Mouse (Mus musculus): ENCODE results near the gene Cyb561d1.

The Cyb561d1 gene

DNA sequence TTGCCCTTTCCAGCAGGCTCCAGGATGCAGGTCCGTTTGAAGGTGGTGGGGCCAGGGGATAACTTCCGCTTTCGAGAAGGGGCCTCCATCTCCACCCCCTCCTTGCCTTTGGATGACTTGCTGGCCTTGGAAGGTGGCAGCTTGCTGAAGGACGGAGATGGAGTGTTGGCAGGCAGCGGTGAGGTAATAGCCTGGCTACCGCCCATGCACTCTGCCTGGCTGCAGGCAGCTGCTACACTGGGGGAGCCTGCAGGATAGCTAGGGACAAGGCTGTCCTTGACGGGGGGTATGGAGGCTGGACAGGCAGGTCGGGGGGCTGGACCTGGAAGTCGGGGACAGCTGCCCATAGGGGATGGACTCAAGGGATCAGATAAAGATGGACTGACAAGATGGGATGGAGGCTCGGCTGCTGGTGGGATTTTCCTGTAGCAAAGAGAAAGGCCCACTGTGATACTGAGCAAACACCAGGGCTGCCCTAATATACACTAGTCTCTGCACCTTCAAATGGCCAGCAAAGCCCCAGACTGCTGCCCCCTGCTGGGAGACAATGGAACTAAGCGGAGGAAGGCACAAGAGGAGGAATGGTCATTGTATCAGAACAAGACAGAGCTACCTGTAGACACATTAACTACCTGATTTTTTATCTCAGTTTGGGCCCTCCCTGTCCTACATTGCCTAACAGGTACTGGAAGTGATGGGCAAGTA lies 2.8 kb upstream of the Cyb561d1 start:
- peak; percentile 86 for DNase-seq (ENCODE audit: low read depth, low spot score)

DNA sequence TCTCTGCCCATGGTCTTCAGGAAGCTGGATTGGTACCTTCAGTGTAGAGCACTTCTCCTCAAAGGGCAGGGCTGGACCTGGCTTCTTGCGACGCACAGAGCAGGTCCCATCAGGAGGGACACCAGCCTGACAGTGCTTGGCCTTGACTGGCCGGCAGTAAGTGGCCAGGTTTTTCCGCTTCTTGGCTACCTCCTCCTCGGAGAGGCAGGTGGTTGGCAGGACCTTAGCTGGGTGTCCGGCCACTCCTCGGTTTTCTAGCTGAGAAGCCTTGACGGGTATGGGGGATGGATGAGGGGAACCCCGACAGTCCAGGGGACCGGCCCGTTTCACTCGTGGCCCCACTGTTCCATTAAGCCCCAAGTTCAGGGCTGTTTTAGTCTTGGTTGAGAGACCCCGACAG lies 2.2 kb upstream of the Cyb561d1 start:
- no peak for DNase-seq (ENCODE audit: low read depth, low spot score)

DNA sequence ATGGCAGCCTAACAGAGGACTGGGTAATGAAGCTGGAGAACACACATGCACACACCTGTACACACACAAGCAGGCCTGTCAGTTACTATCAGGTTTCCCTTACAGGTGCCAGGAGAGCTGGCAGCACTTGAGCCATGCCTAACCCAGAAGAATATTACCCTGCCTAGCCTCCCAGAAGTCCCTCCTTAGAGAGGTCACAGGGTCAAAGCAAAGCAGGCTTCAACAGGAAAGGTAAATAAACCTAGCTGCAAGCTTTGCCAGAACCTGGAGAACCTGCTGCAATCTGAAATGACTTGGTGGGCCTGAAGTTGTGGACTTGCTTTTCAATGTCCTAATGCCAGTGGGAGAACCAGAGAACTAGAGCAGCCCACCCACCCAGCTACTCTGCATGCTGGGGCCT lies 1.5 kb upstream of the Cyb561d1 start:
- no peak for DNase-seq (ENCODE audit: low read depth, low spot score)

DNA sequence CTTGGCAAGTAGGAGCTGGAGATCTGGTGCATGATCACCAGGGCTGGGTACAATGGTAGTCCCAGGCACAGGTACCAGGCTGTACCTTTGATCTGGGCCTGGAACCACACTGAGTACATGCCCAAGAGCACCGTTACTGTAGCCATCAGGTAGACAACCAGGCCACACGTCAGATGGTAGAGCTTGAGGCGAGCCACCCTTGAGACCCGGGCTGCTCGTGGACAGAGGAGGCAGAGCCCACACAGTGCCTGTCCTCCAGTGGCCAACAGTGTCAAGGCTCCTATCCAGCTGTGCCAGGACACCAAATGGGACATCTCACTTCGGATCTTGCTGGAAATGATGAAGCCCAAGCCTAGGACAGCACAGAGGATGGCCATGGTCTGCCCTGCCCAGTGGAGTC lies 1.8 kb downstream of the Cyb561d1 start:
- no peak for DNase-seq (ENCODE audit: low read depth, low spot score)

DNA sequence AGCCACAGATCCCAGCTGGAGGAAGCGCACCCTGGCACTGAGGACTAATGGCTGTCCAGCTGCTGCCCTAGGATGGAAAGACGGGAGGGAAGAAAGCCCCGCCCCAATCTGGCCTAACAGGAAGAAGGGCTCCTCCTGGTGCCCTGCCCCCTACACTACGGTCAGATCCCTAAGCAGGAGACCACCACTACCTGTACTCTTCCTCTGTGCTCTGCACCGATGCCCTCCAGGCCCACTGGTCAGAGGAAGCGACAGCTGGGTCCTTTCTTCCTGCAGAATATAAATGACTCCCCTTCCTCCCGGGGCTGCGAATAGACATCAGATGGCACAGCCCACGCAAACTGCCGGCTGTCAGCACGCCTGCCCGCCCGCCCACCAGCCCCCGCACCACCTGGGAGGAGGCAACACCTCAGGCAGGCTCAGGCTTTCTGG lies 3.9 kb downstream of the Cyb561d1 start:
- peak; percentile 92 for DNase-seq (ENCODE audit: low read depth, low spot score)

DNA sequence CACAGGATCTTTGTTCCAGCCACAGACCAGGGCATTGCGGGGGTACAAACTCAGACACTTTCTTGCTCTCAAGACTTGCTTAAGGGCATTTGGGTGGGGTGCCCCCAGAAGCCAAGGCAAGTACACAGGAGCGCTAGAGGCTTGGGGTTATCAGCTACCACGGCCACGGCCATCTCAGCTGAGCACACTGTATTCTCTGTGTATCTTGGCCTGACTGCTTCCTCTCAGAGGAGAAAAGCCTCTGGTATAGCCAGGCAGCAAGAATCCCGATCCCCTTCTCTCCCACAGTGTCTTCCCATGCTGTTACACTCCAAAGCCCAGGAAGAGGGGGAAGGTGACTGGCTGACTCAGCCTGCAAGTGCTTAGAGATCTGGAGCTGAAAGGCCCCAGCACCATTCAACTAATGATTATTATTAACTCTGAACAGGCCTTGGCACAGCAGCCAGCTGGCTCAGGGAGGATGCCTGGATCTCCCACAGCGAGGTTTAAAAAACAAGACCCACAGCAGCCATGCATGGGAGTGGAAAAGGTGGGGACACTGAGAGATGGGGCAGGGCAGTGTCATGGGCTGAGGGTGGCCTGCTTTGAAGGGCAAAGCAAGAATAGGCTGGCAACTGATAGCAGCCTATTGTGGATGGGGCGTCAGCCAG lies 4.9 kb downstream of the Cyb561d1 start:
- peak; percentile 93 for DNase-seq (ENCODE audit: low read depth, low spot score)

DNA sequence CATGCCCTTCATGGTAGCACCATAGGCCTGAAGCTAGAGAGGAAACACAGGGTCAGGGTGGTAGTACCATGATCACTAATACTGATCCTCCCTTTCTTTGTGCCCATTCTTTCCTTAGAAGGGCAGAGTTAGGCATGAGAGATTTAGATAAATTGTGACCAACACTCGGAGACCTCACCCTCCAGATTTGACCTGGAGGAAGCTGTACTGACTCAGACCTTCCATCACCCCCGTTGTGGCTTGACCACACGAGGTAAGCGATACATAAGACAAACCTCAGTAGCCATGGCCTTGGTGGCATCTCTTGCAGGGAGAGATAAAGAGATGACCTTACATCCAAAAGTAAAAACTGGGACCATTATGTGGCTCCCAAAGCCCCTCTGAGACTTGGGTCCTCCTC lies 5.7 kb downstream of the Cyb561d1 start:
- DNase-seq (ENCODE audit: low read depth, low spot score), result no peak

DNA sequence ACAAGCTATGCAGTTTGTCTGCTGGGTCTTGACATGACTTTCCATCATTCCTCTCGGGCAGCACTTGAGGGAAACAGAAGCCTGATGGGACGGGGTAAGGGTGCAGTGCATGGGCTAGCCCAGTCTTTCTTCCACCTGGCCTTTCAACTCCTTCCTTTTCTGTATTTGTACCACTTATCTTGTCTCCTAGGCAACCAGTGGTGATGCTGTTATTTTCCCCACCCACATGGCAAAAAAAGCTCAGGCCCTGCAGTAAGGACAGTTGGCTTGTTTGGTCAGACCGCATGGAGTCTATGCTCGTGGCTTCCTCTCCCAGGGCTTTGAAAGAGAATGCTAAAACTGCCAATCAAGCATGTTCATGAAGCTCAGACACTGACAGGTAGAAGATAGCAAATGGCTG lies 7.3 kb downstream of the Cyb561d1 start:
- DNase-seq (ENCODE audit: low read depth, low spot score), result no peak

DNA sequence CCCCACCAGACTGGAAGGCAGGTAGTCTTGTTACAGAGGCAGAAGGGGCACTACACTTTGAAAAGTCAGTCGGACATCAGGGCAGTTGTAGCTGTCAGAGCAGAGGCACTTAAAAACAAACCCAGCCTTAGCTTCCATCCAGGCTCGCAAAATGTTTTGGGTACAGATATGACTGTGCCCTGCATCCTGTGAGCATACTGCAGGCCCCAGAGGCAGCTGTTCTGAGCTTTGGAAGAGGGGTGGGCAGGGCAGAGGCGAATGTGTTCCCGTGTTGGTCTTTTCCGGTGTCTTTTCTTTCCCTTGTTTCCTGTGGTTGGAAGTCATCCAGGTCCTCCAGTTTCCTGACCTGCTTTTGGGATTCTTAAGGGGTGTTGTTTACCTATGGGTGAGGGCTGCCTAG lies 11.1 kb downstream of the Cyb561d1 start:
- DNase-seq (ENCODE audit: low read depth, low spot score), result no peak

DNA sequence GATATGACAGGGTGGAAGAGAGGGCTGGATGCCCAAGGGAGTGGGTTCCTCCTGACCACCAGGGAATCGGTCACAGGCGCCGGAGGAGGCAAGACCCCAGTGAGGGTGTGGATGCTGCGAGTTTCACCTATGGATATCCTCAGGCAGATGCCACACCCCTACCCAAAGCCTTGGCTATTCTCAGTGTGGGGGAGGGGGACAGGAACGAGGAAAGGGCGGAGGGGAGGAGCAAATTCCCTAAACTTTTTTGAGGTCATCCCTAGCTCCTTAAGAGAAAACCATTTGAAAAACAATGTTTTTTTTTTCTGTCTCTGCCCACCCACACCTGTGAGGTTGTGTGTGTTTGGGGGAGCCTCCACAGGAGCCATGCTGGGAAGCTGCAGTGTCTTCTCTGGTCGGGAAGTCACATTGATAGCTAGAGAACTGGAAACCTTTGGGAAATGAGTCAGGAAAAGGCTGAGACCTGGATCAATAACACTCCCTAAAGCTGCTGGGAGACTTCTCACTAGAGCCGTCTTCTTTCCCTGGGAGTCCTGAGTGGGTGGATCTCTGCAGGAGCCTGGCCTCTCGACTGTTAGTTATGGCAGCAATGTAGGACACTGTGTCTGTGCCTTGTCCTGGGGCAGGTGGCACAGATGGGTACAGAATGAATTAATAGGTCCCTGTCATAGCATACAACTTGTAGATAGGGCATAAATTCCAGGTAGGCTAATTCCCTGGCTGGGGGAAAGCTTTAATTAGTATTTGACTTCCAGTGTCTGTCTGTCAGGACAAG lies 12.1 kb downstream of the Cyb561d1 start:
- DNase-seq (ENCODE audit: low read depth, low spot score), result no peak

DNA sequence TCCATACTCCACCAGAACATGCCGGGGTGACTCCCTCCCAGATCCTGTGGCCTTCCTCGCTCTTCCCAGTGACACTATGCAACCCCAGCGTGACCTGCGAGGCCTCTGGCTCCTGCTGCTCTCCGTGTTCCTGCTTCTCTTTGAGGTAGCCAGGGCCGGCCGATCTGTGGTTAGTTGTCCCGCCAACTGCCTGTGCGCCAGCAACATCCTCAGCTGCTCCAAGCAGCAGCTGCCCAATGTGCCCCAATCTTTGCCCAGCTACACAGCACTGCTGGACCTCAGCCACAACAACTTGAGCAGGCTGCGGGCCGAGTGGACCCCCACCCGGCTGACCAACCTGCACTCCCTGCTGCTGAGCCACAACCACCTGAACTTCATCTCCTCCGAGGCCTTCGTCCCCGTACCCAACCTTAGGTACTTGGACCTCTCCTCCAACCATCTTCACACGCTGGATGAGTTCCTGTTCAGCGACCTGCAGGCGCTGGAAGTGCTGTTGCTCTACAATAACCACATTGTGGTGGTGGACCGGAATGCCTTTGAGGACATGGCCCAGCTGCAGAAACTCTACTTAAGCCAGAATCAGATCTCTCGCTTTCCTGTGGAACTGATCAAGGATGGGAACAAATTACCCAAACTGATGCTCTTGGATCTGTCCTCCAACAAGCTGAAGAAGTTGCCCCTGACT lies 13.8 kb downstream of the Cyb561d1 start:
- no peak for DNase-seq (ENCODE audit: low read depth, low spot score)

DNA sequence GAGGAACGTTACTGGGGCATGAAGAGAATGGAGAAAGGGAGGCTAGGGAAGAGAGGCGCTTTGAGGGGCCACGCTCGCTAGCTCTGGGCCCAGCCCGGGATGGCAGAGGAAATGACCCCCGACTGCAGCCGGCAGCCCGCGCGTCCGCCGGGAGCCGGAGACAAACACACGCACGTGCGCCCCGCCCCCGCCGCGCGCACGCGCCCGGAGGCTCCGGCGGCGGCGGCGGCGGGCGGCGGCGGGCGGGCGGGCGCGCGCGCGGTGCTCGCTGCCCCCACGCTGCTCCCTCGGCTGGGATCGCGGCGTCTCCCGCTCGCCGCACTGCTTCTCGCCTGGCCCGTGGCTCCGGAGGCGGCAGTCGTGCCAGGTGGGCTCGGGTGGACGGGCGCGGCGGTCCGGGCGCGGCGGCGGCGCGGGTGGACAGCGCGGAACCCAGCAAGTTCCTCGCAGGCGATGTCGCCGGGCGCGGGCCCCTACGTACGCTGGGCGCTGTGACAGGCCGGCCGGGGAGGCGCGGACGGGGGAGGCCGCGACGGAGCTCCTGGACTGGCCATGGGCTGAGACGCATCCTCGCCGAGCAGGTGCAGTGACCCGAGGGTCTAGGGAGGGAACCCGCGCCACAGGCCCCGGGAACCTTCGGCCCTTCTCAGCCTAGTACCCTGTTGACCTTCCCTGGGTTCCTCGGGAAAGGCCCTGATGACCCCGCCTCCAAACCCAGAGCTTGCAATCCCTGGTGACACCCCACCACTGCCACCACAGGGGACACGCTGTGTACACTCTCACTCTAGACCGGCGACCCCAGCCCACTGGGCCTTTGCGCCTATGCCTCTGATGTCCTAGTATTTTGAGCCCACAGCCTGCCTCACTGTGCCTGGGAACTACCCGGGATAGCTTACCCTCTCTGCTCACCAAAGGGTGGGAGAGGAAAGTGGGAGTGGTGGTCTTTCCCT lies 14.6 kb downstream of the Cyb561d1 start, which contains the start of gene Amigo1:
Gene Amigo1, plus strand, starts transcription at position 238 of the 950 bp plus-strand sequence.
- DNase-seq (ENCODE audit: low read depth, low spot score), result peak; percentile 66

DNA sequence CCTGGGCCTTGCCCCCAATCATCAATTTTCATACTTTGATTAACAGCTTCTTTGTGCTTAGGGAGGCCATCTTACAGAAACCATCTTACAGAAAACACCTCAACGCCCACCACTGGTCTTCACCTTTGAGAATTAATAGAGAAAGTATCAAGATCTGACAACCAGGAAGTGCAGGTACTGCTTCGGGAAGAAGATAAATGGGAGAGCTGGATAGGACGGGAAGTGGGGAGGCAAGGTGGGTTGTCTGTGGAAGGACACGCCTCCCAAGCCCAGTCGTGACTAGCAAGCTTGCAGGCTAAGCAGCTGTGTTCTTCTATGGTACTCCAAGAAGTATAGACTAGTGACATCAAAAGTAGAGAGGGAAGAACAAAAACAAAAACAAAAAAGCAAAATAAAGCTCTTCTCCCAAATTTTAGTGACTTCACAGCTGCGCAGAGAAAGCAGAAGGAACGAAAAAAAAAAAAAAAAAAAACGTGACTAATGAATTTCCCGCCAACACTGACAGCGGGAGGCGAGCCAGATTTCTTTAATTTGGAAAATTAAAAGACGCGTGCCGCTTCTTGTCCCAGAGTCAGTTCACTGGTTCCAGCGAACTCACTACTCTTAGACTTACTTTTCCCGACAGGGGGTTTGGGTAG lies 15.4 kb downstream of the Cyb561d1 start:
- peak; percentile 59 for DNase-seq (ENCODE audit: low read depth, low spot score)

DNA sequence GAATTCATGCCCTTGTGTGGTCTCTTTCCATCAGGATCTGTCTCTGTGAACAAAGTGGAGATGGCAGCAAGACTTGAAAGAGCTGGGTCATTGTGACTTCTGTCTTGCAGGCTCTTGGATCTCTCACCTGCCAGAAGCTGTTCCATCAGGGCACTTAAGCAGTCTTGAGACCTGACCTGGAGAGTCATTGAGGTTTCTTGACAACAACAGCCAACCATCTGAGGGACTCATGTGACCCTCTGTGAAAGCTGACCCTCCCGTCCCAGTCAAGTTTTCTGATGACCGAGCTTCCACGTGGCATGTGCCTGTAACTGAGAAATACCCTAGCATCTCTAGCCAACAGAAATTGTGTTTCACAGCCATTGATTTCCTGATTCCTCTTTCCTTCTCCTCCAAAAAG lies 16.3 kb downstream of the Cyb561d1 start:
- DNase-seq (ENCODE audit: low read depth, low spot score), result no peak

DNA sequence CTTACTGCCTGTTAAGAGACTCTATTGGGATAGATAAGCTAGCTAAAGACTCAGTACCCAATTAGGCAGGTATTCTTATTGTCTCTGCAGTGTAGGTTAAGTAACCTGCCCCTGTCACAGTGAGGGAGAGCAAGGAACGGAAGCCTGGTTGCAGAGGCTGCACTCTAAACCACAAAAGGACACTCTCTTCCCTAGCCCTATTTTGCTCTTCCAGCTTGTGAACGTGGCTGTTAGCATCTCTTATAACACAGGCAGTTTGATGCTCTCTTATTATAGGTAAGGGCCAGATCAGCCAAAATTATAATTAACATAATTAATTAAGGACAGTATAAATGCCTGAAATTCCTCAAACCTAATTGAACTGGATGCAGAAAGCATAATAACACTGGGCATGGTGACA lies 20.5 kb downstream of the Cyb561d1 start:
- DNase-seq (ENCODE audit: low read depth, low spot score), result no peak

DNA sequence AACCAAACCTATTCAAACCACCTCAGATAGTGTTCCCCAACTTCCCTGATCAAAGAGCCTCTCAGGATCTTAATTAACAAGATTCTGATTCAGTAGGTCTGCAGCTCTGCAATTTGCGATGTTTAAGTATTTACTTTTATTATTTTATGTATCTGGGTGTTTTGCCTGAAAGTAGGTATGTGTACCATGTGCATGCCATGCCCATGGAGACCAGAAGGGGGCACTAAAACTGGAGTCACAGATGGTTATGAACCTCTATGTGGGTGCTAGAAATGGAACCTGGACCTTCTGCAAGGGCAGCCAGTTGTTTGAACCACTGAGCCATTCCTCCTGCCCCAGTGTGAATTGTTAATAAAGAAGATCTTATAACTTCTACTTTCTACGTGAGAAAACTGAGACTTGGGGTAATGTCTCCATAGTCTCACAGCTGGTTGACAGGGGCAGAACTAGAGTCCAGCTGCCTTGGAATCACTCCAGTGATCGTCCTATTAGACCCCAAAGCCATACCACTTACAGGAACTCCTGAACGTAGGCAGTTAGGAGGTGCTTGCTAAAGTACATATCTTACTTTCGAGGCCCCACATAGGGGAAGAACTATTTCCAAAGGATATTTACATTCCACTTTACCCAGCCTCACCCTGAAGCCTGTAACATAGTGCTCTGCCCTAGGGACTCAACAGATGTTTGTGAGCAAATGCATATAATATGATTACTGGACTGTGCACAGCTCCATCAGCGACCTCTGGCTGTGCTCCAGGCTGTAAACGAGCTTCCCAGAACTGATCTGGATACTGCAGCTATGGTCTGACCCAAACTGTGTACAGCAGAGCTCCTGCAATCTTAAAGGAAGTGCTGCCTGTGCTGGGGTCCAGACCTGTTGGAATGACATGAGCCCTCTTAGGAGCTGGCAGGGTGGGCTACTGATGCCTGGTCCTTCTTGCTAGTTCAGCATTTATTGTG lies 22.0 kb downstream of the Cyb561d1 start:
- no peak for DNase-seq (ENCODE audit: low read depth, low spot score)

DNA sequence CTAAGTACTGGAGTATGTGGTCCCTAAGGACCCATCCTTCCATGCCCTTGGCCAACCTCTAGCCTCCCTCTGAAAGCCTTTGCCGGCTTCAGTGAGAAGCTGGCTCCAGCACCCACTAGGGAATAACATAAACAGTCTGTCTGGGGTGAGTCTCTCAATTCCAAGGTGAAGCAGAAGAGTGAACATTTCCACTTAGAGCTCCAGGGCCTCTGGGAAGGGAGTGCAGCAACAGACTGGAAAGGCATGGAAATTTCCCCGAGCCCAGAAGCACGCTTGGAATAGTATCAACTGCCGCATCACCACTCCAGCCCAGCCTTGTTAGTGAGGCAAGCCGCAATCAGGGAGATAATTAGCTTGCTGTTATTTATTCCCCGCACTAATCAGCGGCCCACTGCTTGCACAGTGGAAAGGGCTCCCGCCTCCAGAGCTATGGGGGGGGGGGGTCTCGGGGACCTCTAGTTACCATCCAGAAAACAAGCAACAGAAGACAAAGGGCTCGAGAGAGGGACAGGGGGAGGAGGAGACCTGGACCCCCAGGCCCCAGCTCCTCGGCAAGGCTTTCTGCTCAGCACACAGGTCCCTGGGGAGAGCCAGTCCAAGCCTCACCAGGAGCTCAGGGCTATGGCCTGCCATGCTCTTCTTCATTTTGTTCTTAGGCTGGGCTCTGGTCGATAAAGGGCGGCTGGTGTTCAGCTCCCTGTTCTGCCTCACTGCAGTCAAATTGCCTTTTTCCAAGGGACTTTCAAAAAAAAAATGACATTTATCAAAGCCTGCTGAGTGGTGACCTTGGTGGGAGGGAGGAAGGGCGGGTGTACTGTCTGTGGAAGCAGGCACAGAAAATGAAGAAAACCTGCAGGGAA lies 26.1 kb downstream of the Cyb561d1 start:
- DNase-seq (ENCODE audit: low read depth, low spot score), result peak; percentile 97

DNA sequence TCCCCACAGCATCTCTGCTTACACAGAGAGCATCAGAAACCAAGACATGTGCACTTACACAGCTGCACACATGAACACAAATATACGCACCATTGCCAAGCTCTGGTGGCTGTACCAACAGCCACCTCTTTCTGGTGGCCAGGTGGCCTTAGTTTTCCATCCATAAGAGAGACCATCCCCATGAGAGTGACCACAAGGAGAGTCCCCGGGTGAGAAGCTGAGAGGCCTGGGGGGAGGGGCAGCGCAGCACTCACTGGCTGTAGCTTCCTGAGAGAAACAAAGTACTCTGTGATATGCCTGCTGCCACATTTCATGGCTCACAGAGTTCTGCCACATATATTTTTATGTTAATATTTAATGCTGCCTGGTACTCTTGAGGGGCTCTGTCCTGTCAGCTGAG lies 31.8 kb downstream of the Cyb561d1 start:
- DNase-seq (ENCODE audit: low read depth, low spot score), result no peak

Data from brain, adult 2 months (tissue).